Mouse (Mus musculus) Patski (cell line): ENCODE data around the gene Gm48552. TPM values are rescaled to one million over a fixed set of nuclear protein-coding genes. Genes with fewer than 3 reads are reported as not detected.
A peak's percentile ranks its signal among the peaks of the same experiment; 100 is the strongest.

Experiments used
- ATAC-seq: fragments of 100-300 bp; one replicate; pipeline ENCODE4 v1.8.0; 2021
- CTCF ChIA-PET: fragments of 350-600 bp; sonication (Branson Sonifier 250); formaldehyde crosslinking; loops from one replicate; lab custom pipeline; 2022; ENCODE audit warnings: inconsistent platforms; lab: Charles Lee
- POLR2A ChIA-PET: fragments of 350-600 bp; sonication (Branson Sonifier 250); formaldehyde crosslinking; loops from one replicate; lab custom pipeline; 2022; ENCODE audit warnings: antibody characterized with exemption, inconsistent platforms; lab: Charles Lee
- DNase-seq: peaks from one replicate; pipeline ENCODE4 v3.0.0-alpha.2; 2011; ENCODE audit warnings: low read depth, low spot score
- H3K27me3 ChIP-seq: fragments of 371-371 bp; one replicate; pipeline ENCODE4 v1.5.1; 2021
- CTCF ChIP-seq: fragments of 100-300 bp; IDR thresholded peaks from one replicate; pipeline ENCODE4 v1.5.1; 2021
- in situ Hi-C: fragments of 300-500 bp; cut with MboI; formaldehyde crosslinking; loops from 3 replicates; pipeline ENCODE4 v1.11.1; 2018; ENCODE audit warnings: low pct_unique_long_range_greater_than_20kb, mixed read lengths
- polyA plus RNA-seq: library from polyadenylated mRNA; unstranded; gene quantifications from one replicate; pipeline ENCODE4 v1.2.3, GENCODE M21; 2021

Gene Gm48552
- polyA plus RNA-seq, 1 experiment from 2014 or later = 0.76 TPM

GRCm38 (mm10) chr10:81362336-81362949 lies 26.4 kb upstream of the Gm48552 start:
- TF ChIP-seq CTCF = no peak
- CTCF ChIA-PET = interaction anchor here (1.0 kb wide), 1 partner anchor 15 kb away, joined by 3 read pairs; no protein-coding TSS in a partner anchor
- POLR2A ChIA-PET = no interaction called here
- no peak for ATAC-seq
- in situ Hi-C loops = no loop called here
- H3K27me3 ChIP-seq = no peaks in the 10 kb centered on the region
- no peak for DNase-seq

- POLR2A ChIA-PET = interaction anchor here (1.3 kb wide), 1 partner anchor 14 kb away, joined by 3 read pairs; the partner anchor contains the start of gene Fzr1
- CTCF ChIA-PET = no interaction called here
- DNase-seq (no peak), ATAC-seq (no peak)
- H3K27me3 ChIP-seq = no peaks in the 10 kb centered on the region
- no peak for TF ChIP-seq CTCF
- in situ Hi-C loops = no loop called here
These were observed 25.1 kb upstream of the Gm48552 start for GRCm38 (mm10) chr10:81363436-81364346.

GRCm38 (mm10) chr10:81364666-81365065 lies 24.1 kb upstream of the Gm48552 start:
- no peak for ATAC-seq
- CTCF ChIA-PET = interaction anchor here (0.6 kb wide), 1 partner anchor 33 kb away, joined by 3 read pairs; no protein-coding TSS in a partner anchor
- H3K27me3 ChIP-seq = no peaks in the 10 kb centered on the region
- in situ Hi-C loops = no loop called here
- no peak for TF ChIP-seq CTCF
- no peak for DNase-seq
- POLR2A ChIA-PET = interaction anchor here (1.3 kb wide), 1 partner anchor 13 kb away, joined by 3 read pairs; the partner anchor contains the start of gene Fzr1

GRCm38 (mm10) chr10:81365073-81365472 lies 23.7 kb upstream of the Gm48552 start:
- TF ChIP-seq CTCF = no peak
- DNase-seq = no peak
- no peak for ATAC-seq

GRCm38 (mm10) chr10:81365672-81366476 lies 22.9 kb upstream of the Gm48552 start, which contains the start of gene 4930404N11Rik:
TSS of gene 4930404N11Rik (minus strand) at chr10:81365816.
- in situ Hi-C loops = no loop called here
- TF ChIP-seq CTCF = no peak
- DNase-seq (no peak), ATAC-seq (peak; percentile 12)
- no peaks in the 10 kb centered on the region for H3K27me3 ChIP-seq
- POLR2A ChIA-PET = interaction anchor here (1.4 kb wide), 1 partner anchor 10 kb away, joined by 4 read pairs; no protein-coding TSS in a partner anchor
- CTCF ChIA-PET = no interaction called here

More at GRCm38 (mm10) chr10:81365073-81365472, 23.7 kb upstream of the Gm48552 start:
- in situ Hi-C loops = no loop called here
- POLR2A ChIA-PET = interaction anchor here (1.3 to 1.4 kb wide), 2 partner anchors 11 to 13 kb away, joined by 3 to 4 read pairs; partner anchors contain the start of gene Fzr1
- CTCF ChIA-PET = no interaction called here
- no peaks in the 10 kb centered on the region for H3K27me3 ChIP-seq

GRCm38 (mm10) chr10:81366477-81367206 lies 22.2 kb upstream of the Gm48552 start:
- ChIA-PET CTCF (no interaction called here), POLR2A (interaction anchor here (1.4 kb wide), 1 partner anchor 9 kb away, joined by 4 read pairs; no protein-coding TSS in a partner anchor)
- no peak for ATAC-seq
- no peaks in the 10 kb centered on the region for H3K27me3 ChIP-seq
- no peak for TF ChIP-seq CTCF
- no peak for DNase-seq
- in situ Hi-C loops = no loop called here

GRCm38 (mm10) chr10:81367207-81367495 lies 21.7 kb upstream of the Gm48552 start:
- POLR2A ChIA-PET = no interaction called here
- ATAC-seq (no peak), DNase-seq (no peak)
- in situ Hi-C loops = no loop called here
- CTCF ChIA-PET = no interaction called here
- no peak for TF ChIP-seq CTCF
- no peaks in the 10 kb centered on the region for H3K27me3 ChIP-seq

- H3K27me3 ChIP-seq = no peaks in the 10 kb centered on the region
- TF ChIP-seq CTCF = no peak
- ATAC-seq (no peak), DNase-seq (no peak)
- POLR2A ChIA-PET = interaction anchor here (1.5 kb wide), 1 partner anchor 9 kb away, joined by 4 read pairs; the partner anchor contains the start of gene 4930404N11Rik
- in situ Hi-C loops = no loop called here
- CTCF ChIA-PET = interaction anchor here (2.0 kb wide), 1 partner anchor 83 kb away, joined by 5 read pairs; the partner anchor contains the start of gene Pip5k1c
These were observed 13.5 kb upstream of the Gm48552 start for GRCm38 (mm10) chr10:81375322-81375721.
